1 mouse cellular context compared by ENCODE assay signal in genomic region chr11:70230239-70230727, GRCm38 (mm10).
TF ChIP-seq lines count a peak whose summit lies in the region.

No protein-coding gene starts in this region.

TF ChIP-seq in CH12.LX, 34 proteins besides CTCF, POLR2A, EP300 and RAD21:
- TF ChIP-seq NRF1 (IDR thresholded peaks at IDR 0.05; ENCODE audit: low read depth, low read length), result peak; percentile 59
- peak; percentile 86 for TF ChIP-seq SMC3 (IDR thresholded peaks at IDR 0.05; ENCODE audit: low read depth, low read length)
- no peak for TF ChIP-seq POLR2AphosphoS2 (IDR thresholded peaks at IDR 0.05; ENCODE audit: low read depth, low read length)
- peak; percentile 88 for TF ChIP-seq TCF12 (IDR thresholded peaks at IDR 0.05; ENCODE audit: low read depth, low read length)
- TF ChIP-seq HCFC1 (IDR thresholded peaks at IDR 0.05; ENCODE audit: low read depth, low read length), result peak; percentile 35; the same call in 1 of the 2 replicates
- TF ChIP-seq SIN3A (IDR thresholded peaks at IDR 0.05; ENCODE audit: low read length), result peak; percentile 76
- no peak for TF ChIP-seq CHD1 (IDR thresholded peaks at IDR 0.05; ENCODE audit: low read depth, low read length)
- TF ChIP-seq USF1 (IDR thresholded peaks at IDR 0.05; ENCODE audit: low read depth, low read length), result no peak
- TF ChIP-seq BHLHE40 (IDR thresholded peaks at IDR 0.05; ENCODE audit: low read depth, low read length), result peak; percentile 65
- TF ChIP-seq MYC (IDR thresholded peaks at IDR 0.05; ENCODE audit: low read depth, low read length), result 0 out of 2 replicates have a peak, but pooled peaks have one; percentile 72
- TF ChIP-seq MAFK (IDR thresholded peaks at IDR 0.05; ENCODE audit: insufficient replicate concordance, low read length), result no peak
- peak; percentile 84 for TF ChIP-seq UBTF (IDR thresholded peaks at IDR 0.05; ENCODE audit: low read depth, low read length)
- no peak; the same call in 1 of the 2 replicates for TF ChIP-seq MEF2A (IDR thresholded peaks at IDR 0.05; ENCODE audit: borderline replicate concordance, low read depth, low read length)
- peak; percentile 43; the same call in 1 of the 2 replicates for TF ChIP-seq RCOR1 (conservative IDR thresholded peaks at IDR 0.05; ENCODE audit: low read depth, low read length)
- TF ChIP-seq JUN (IDR thresholded peaks at IDR 0.05; ENCODE audit: insufficient read depth, low read depth, low read length), result no peak
- TF ChIP-seq CHD2 (IDR thresholded peaks at IDR 0.05; ENCODE audit: low read length), result peak; percentile 69; the same call in 1 of the 2 replicates
- 0 out of 2 replicates have a peak, but pooled peaks have one; percentile 78 for TF ChIP-seq E2F4 (IDR thresholded peaks at IDR 0.05; ENCODE audit: insufficient replicate concordance, low read depth, low read length)
- peak; percentile 65 for TF ChIP-seq ELF1 (IDR thresholded peaks at IDR 0.05; ENCODE audit: low read depth, low read length)
- no peak; the same call in 1 of the 2 replicates for TF ChIP-seq JUND (conservative IDR thresholded peaks at IDR 0.05; ENCODE audit: low read depth, low read length)
- peak; percentile 90 for TF ChIP-seq NELFE (IDR thresholded peaks at IDR 0.05; ENCODE audit: low read depth, low read length)
- TF ChIP-seq MAX (IDR thresholded peaks at IDR 0.05; ENCODE audit: low read length), result peak; percentile 85; the same call in 1 of the 2 replicates
- peak; percentile 56; the same call in 1 of the 2 replicates for TF ChIP-seq MXI1 (IDR thresholded peaks at IDR 0.05; ENCODE audit: low read depth, low read length)
- peak; percentile 50; the same call in 1 of the 2 replicates for TF ChIP-seq TBP (conservative IDR thresholded peaks at IDR 0.05; ENCODE audit: low read depth, low read length)
- 0 out of 2 replicates have a peak, but pooled peaks have one; percentile 23 for TF ChIP-seq ZNF384 (IDR thresholded peaks at IDR 0.05; ENCODE audit: low read depth, low read length)
- no peak for TF ChIP-seq GABPA (IDR thresholded peaks at IDR 0.05; ENCODE audit: insufficient replicate concordance, low read depth, low read length)
- peak; percentile 71 for TF ChIP-seq MAZ (IDR thresholded peaks at IDR 0.05; ENCODE audit: low read depth, low read length)
- no peak for TF ChIP-seq PAX5 (IDR thresholded peaks at IDR 0.05; ENCODE audit: low read length)
- no peak for TF ChIP-seq ZC3H11A (IDR thresholded peaks at IDR 0.05; ENCODE audit: low read depth, low read length)
- no peak for TF ChIP-seq ZKSCAN1 (IDR thresholded peaks at IDR 0.05; ENCODE audit: borderline replicate concordance, low read depth, low read length)
- no peak for TF ChIP-seq USF2 (conservative IDR thresholded peaks at IDR 0.05; ENCODE audit: low read depth, low read length)
- TF ChIP-seq IRF4 (IDR thresholded peaks at IDR 0.05; ENCODE audit: low read depth, low read length), result peak; percentile 79
- peak; percentile 66 for TF ChIP-seq ETS1 (conservative IDR thresholded peaks at IDR 0.05; ENCODE audit: low read depth, low read length)
- TF ChIP-seq KAT2A (IDR thresholded peaks at IDR 0.05; ENCODE audit: insufficient replicate concordance, low read length), result 0 out of 2 replicates have a peak, but pooled peaks have one; percentile 47
- TF ChIP-seq ZMIZ1 (IDR thresholded peaks at IDR 0.05; ENCODE audit: low read depth, low read length), result no peak; the same call in 1 of the 2 replicates
